Mouse (Mus musculus) olfactory bulb, adult 2 months (tissue): ENCODE measurements around the gene Shank2.

Experiments
- CTCF ChIP-seq: fragments of 200-500 bp; IDR thresholded peaks from 2 replicates; pipeline ENCODE4 v1.5.1; 2012; ENCODE audit warnings: low read depth, mild to moderate bottlenecking, low read length, moderate library complexity; ENCODE audit not compliant: insufficient read depth
- POLR2A ChIP-seq: fragments of 200-500 bp; IDR thresholded peaks from 2 replicates; pipeline ENCODE4 v1.6.1; 2012; ENCODE audit warnings: mild to moderate bottlenecking, low read depth, low read length, moderate library complexity; ENCODE audit not compliant: insufficient read depth

- no peak for TF ChIP-seq CTCF
- TF ChIP-seq POLR2A, result no peak
These were observed 448.2 kb downstream of the Shank2 start for GRCm38 (mm10) chr7:144449637-144450570.
